Mouse (Mus musculus) MEL (cell line): Measurements from ENCODE around the gene Jade2.

Experiments used
- BHLHE40 ChIP-seq: IDR thresholded peaks from 2 replicates; pipeline ENCODE4 v1.6.1; 2012; ENCODE audit warnings: low read depth, mild to moderate bottlenecking, inconsistent platforms, low read length, improper control_type of control experiment, borderline replicate concordance
- CTCF ChIP-seq, 3 experiments: IDR thresholded peaks in 2 of 3; conservative IDR thresholded peaks in 1 of 3; 2 replicates each; pipeline ENCODE4 v1.5.1; 2011 to 2012; ENCODE audit warnings: low read length in 3 of 3, low read depth in 2 of 3, mild to moderate bottlenecking in 2 of 3, improper control_type of control experiment in 1 of 3, inconsistent platforms in 1 of 3, mixed read lengths in 1 of 3, moderate library complexity in 1 of 3; ENCODE audit not compliant: control insufficient read depth in 1 of 3, insufficient read depth in 1 of 3, poor library complexity in 1 of 3, severe bottlenecking in 1 of 3
- E2F4 ChIP-seq: IDR thresholded peaks from 2 replicates; pipeline ENCODE4 v1.6.1; 2011; ENCODE audit warnings: low read depth, low read length, improper control_type of control experiment, borderline replicate concordance
- EP300 ChIP-seq, 2 experiments: IDR thresholded peaks; 2 replicates each; pipeline ENCODE4 v1.6.1; 2011; ENCODE audit warnings: improper control_type of control experiment in 2 of 2, low read length in 2 of 2, low read depth in 1 of 2, mild to moderate bottlenecking in 1 of 2
- GATA1 ChIP-seq: IDR thresholded peaks from 2 replicates; pipeline ENCODE4 v1.6.1; 2011; ENCODE audit warnings: low read depth, low read length, improper control_type of control experiment
- HCFC1 ChIP-seq: IDR thresholded peaks from 2 replicates; pipeline ENCODE4 v1.6.1; 2012; ENCODE audit warnings: low read depth, mild to moderate bottlenecking, inconsistent platforms, low read length, improper control_type of control experiment, moderate library complexity
- JUND ChIP-seq: IDR thresholded peaks from 2 replicates; pipeline ENCODE4 v1.6.1; 2011; ENCODE audit warnings: low read depth, mild to moderate bottlenecking, improper control_type of control experiment, low read length
- MAX ChIP-seq: IDR thresholded peaks from 2 replicates; pipeline ENCODE4 v1.6.1; 2011; ENCODE audit warnings: low read length, improper control_type of control experiment
- POLR2A ChIP-seq, 2 experiments: IDR thresholded peaks; 2 replicates each; pipeline ENCODE4 v1.6.1; 2011 to 2012; ENCODE audit warnings: low read length in 2 of 2, mild to moderate bottlenecking in 2 of 2, control low read depth in 1 of 2, improper control_type of control experiment in 1 of 2, low read depth in 1 of 2, moderate library complexity in 1 of 2; ENCODE audit not compliant: control insufficient read depth in 1 of 2, insufficient read depth in 1 of 2, poor library complexity in 1 of 2
- POLR2AphosphoS2 ChIP-seq: IDR thresholded peaks from 2 replicates; pipeline ENCODE4 v1.6.1; 2011; ENCODE audit warnings: low read length, improper control_type of control experiment
- TBP ChIP-seq: IDR thresholded peaks from 2 replicates; pipeline ENCODE4 v1.8.0; 2011; ENCODE audit warnings: low read depth, low read length, improper control_type of control experiment

DNA sequence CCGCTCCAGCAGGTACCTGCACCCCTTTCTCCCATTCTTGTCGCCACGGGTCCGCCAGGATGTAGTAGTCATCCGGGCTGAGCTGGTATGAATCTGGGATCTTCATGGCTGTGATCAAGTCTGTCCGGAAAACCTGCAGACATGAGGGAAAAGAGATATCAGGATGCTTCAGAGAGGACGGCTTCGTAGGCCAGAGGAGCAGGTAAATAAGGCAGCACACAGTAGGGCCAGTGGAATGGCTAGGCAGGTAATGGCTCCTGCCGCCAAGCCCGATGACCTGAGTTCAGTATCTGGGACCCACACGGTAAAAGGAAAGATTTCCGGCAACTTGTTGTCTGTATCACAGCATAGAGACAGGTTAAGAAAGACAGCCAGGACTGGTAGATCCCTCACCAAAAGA lies 21.9 kb downstream of the Jade2 start:
- no peak for TF ChIP-seq EP300 (IDR thresholded peaks at IDR 0.05; ENCODE audit: low read depth in 1 of 2, low read length in 2 of 2)
- TF ChIP-seq GATA1, result no peak
- TF ChIP-seq E2F4, result no peak
- no peak for TF ChIP-seq CTCF (IDR thresholded peaks at IDR 0.05 in 2 of 3, conservative IDR thresholded peaks at IDR 0.05 in 1 of 3; ENCODE audit: control insufficient read depth in 1 of 3, insufficient read depth in 1 of 3, low read depth in 2 of 3, low read length in 3 of 3, poor library complexity in 1 of 3, severe bottlenecking in 1 of 3)
- no peak for TF ChIP-seq POLR2A (IDR thresholded peaks at IDR 0.05; ENCODE audit: control insufficient read depth in 1 of 2, insufficient read depth in 1 of 2, low read depth in 1 of 2, low read length in 2 of 2, poor library complexity in 1 of 2)
- no peak for TF ChIP-seq MAX
- no peak for TF ChIP-seq POLR2AphosphoS2
- TF ChIP-seq HCFC1, result no peak
- no peak for TF ChIP-seq JUND
- TF ChIP-seq BHLHE40, result no peak
- no peak for TF ChIP-seq TBP
